Mouse (Mus musculus) lung, adult 2 months (tissue): ENCODE measurements around the gene Usp18. TPM values are rescaled to one million over a fixed set of nuclear protein-coding genes. Genes with fewer than 3 reads are reported as not detected.

Source experiments
- DNase-seq: peaks from one replicate; pipeline ENCODE4 v3.0.0; 2022
- H3K4me1 ChIP-seq: fragments of 200-500 bp; 2 replicates; pipeline ENCODE4 v1.6.1; 2011; ENCODE audit warnings: low read length; ENCODE audit not compliant: control insufficient read depth, insufficient read depth
- H3K4me3 ChIP-seq: fragments of 200-500 bp; replicated peaks from 2 replicates; pipeline ENCODE3; 2011; ENCODE audit warnings: low read depth, mild to moderate bottlenecking, control low read depth, low read length; ENCODE audit errors: extremely low read depth
- CTCF ChIP-seq: fragments of 200-500 bp; IDR thresholded peaks from 2 replicates; pipeline ENCODE4 v1.5.1; 2011; ENCODE audit warnings: mild to moderate bottlenecking, low read length, control low read depth; ENCODE audit not compliant: insufficient read depth
- POLR2A ChIP-seq: fragments of 200-500 bp; IDR thresholded peaks from 2 replicates; pipeline ENCODE4 v1.6.1; 2011; ENCODE audit warnings: low read depth, mild to moderate bottlenecking, control low read depth, low read length, borderline replicate concordance; ENCODE audit errors: extremely low read depth
- WGBS: fragments of 180-500 bp; shearing (Covaris S2); methylation state at CpG from one replicate; pipeline ENCODE4 v1.1.7; 2018; 5-methylcytosine and 5-hydroxymethylcytosine counted together
- polyA plus RNA-seq: library from polyadenylated mRNA; depleted of rRNA; stranded (reverse); fragments of >200 nt; gene quantifications from 2 replicates; pipeline ENCODE4 v1.2.3, GENCODE M21; 2012

Usp18 gene
- polyA plus RNA-seq, 1 experiment = 15.0 TPM

- DNase-seq = no peak
- peaks cover 3% of the 10 kb centered on the region; the same call in 1 of the 2 replicates for H3K4me1 ChIP-seq
- WGBS = 73% methylated on average over 8 of the region's 8 CpGs
- H3K4me3 ChIP-seq = no peak overlapping the region
- TF ChIP-seq POLR2A = no peak
- TF ChIP-seq CTCF = no peak
These were observed 23.7 kb upstream of the Usp18 start for GRCm38 (mm10) chr6:121221876-121222597.

DNA sequence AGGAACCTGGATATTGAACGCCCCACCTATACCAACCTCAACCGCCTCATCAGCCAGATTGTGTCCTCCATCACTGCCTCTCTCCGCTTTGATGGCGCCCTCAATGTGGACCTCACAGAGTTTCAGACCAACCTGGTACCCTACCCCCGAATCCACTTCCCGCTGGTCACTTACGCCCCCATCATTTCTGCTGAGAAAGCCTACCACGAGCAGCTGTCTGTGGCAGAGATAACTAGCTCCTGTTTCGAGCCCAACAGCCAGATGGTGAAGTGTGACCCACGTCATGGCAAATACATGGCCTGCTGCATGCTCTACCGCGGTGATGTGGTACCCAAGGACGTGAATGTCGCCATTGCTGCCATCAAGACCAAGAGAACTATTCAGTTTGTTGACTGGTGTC lies 22.7 kb upstream of the Usp18 start:
- TF ChIP-seq POLR2A (no peak), CTCF (no peak)
- Histone ChIP-seq H3K4me1 (peaks cover 3% of the 10 kb centered on the region; the same call in 1 of the 2 replicates), H3K4me3 (no peak overlapping the region)
- DNase-seq = no peak
- WGBS = 97% methylated on average over 14 of the region's 14 CpGs

DNA sequence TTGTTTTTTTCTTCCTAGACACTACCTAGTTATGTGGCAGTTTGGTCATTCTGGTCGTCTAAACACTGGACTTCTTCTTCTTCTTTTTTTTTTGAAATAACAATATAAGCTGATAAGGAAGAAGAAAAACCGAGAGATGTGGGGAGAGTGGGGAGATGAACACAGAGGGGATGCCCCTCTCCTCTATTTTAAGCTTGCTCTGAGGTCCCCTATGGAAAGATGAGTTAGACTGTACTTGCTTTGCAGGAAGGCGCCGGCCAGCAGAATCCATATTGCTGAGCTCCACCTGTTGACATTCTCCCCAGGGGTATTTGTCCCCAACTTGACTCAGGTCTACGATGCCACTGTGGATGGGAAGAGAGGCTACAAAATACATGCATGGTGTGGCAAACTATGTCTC lies 21.6 kb upstream of the Usp18 start:
- H3K4me3 ChIP-seq = no peak overlapping the region
- TF ChIP-seq CTCF = no peak
- TF ChIP-seq POLR2A = no peak
- 70% methylated on average over 5 of the region's 5 CpGs for whole genome bisulfite sequencing
- DNase-seq = no peak
- peaks cover 3% of the 10 kb centered on the region; the same call in 1 of the 2 replicates for H3K4me1 ChIP-seq

DNA sequence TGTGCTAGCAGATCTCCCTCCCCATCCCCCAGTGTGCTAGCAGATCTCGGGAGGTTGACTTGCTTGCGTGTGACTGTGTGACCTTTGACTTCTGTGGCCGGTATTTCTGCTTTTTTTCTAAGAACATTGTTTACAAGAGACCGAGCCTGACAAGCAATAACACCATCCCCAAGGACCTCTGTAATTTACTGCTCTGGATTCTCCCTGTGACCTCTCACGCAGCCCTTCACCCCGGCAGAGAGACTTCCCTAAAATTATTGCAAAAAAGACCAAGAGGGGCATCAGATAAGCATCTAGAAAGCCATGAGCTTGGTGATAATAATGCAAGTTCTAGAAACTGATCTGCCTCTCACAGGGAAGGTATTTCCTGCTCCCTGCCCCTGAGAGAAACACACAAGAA lies 20.7 kb upstream of the Usp18 start:
- WGBS = 37% methylated on average over 6 of the region's 6 CpGs

DNA sequence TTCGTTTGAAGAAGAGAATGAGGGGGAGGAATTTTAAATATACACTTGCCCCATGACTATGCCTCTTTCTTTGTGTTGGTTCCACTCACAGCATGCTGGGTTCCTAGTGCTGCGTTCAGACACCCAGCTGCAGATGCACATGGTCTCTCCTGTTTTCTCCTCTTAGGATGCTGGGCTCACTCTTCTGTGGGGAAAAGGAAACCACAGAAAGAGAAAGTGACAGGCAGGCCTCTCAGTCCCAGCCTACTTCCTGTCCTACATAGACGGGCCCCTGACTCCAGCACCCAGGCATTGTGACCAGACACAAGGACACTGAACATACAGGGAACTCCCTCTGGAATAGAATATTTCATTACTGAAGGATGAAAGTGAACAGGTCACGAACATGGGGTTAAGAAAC lies 19.7 kb upstream of the Usp18 start:
- H3K4me3 ChIP-seq = no peak overlapping the region
- WGBS = 44% methylated on average over 4 of the region's 4 CpGs
- TF ChIP-seq POLR2A (no peak), CTCF (no peak)

More for the DNA sequence above, 20.7 kb upstream of the Usp18 start:
- H3K4me1 ChIP-seq = peaks cover 3% of the 10 kb centered on the region; the same call in 1 of the 2 replicates
- no peak overlapping the region for H3K4me3 ChIP-seq
- TF ChIP-seq CTCF = no peak
- no peak for DNase-seq

DNA sequence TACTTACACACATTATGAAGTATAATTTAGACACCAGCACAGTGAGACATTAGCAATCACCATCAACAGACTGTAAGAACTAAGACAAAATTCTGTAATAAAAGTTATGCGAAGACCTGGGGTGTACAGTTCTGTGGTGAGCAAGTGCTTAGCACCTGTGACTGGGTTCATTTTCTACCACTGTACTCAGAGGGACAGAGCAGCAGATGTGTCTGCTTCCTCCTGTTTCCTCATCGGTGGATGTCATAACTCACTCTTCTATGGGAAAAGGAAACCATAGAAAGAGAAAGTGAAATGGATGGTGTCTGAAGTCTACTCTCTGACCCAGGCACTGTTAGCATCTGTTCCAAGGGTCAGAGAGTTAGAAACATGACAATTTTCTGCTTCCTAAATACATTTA lies 19.0 kb upstream of the Usp18 start:
- H3K4me1 ChIP-seq = peaks cover 3% of the 10 kb centered on the region; the same call in 1 of the 2 replicates
- 54% methylated on average over 2 of the region's 2 CpGs for WGBS
- no peak for TF ChIP-seq POLR2A
- no peak for TF ChIP-seq CTCF

More for the DNA sequence above, 19.7 kb upstream of the Usp18 start:
- DNase-seq = no peak
- peaks cover 3% of the 10 kb centered on the region; the same call in 1 of the 2 replicates for H3K4me1 ChIP-seq

GRCm38 (mm10) chr6:121228421-121228820 lies 17.3 kb upstream of the Usp18 start:
- TF ChIP-seq POLR2A = no peak
- no peak for TF ChIP-seq CTCF
- peaks cover 3% of the 10 kb centered on the region; the same call in 1 of the 2 replicates for H3K4me1 ChIP-seq
- no peak for DNase-seq
- 52% methylated on average over 8 of the region's 8 CpGs for WGBS
- no peak overlapping the region for H3K4me3 ChIP-seq

More for the DNA sequence above, 19.0 kb upstream of the Usp18 start:
- DNase-seq = no peak
- H3K4me3 ChIP-seq = no peak overlapping the region

GRCm38 (mm10) chr6:121232652-121233051 lies 13.1 kb upstream of the Usp18 start:
- no peak for DNase-seq
- Histone ChIP-seq H3K4me1 (no peaks in the 10 kb centered on the region), H3K4me3 (no peak overlapping the region)
- TF ChIP-seq POLR2A (no peak), CTCF (no peak)
- WGBS = 56% methylated on average over 1 of the region's 1 CpGs

- 67% methylated on average over 2 of the region's 2 CpGs for WGBS
- TF ChIP-seq POLR2A (no peak), CTCF (no peak)
- Histone ChIP-seq H3K4me3 (no peak overlapping the region), H3K4me1 (no peaks in the 10 kb centered on the region)
- DNase-seq = no peak
These were observed 9.3 kb upstream of the Usp18 start for GRCm38 (mm10) chr6:121236386-121236785.

DNA sequence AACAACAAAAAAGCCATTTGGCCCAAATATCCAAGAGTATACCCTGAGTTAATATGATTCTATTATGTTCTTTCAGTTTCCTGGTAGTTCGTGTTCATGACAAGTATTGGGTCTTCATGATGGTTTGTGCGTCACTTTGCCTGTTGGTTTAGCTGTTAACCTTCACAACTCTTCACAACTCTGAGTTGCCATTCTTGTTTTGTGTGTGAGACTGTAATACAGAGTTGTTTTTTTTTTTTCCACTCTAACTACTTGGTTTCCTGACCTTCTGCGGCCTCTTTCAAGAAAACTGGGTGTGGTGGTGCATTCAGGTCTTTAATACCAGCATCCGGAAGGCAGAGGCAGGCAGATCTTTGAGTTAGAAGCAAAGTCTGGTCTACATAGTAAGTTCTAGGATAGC lies 7.5 kb upstream of the Usp18 start:
- H3K4me1 ChIP-seq = no peaks in the 10 kb centered on the region
- no peak overlapping the region for H3K4me3 ChIP-seq
- DNase-seq = no peak
- TF ChIP-seq POLR2A (no peak), CTCF (no peak)
- 89% methylated on average over 4 of the region's 4 CpGs for WGBS

DNA sequence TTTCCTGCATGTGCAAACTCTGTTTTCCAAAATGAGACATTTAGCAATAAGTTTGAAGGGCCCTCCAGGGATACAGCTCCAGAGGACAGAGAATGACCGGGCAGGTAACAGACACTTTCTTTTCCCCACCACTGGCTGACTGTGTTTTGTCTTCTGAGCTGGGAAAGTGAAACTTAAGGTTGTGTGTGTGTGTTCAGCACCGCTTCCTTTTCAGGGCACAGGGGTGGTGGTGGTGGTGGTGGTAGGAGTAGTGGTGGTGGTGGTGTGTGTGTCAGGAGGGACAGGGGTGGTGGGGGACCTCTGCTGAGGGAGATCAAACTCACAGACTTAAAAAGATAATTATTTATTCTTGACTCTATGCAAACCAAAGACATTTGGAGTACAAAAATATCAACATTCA lies 3.9 kb upstream of the Usp18 start:
- Histone ChIP-seq H3K4me3 (no peak overlapping the region), H3K4me1 (peaks cover 3% of the 10 kb centered on the region; the same call in 1 of the 2 replicates)
- no peak for DNase-seq
- no peak for TF ChIP-seq POLR2A
- 63% methylated on average over 2 of the region's 2 CpGs for WGBS
